Mouse (Mus musculus) lung, embryonic 14.5 days (tissue): ENCODE results near the gene Myo19. TPM values are rescaled to one million over a fixed set of nuclear protein-coding genes. Genes with fewer than 3 reads are reported as not detected.
"Not testable (repeated sequence)": the region's sequence is repeated elsewhere in the genome, so short reads cannot be mapped to it uniquely, and the experiment has no call there.

Source experiments
- ATAC-seq: fragments of 200-750 bp; cut with Nextera tagmentation; 2 replicates; pipeline ENCODE4 v1.8.0; 2017; ENCODE audit warnings: mild to moderate bottlenecking, moderate TSS enrichment, moderate library complexity; ENCODE audit not compliant: insufficient read depth
- DNase-seq: peaks from one replicate; pipeline ENCODE4 v3.0.0-alpha.2; 2015
- H3K27ac ChIP-seq: fragments of 300-500 bp; sonication (generic); 2 replicates; pipeline ENCODE4 v1.5.1; 2014; ENCODE audit warnings: low read depth, mild to moderate bottlenecking, moderate library complexity
- H3K27me3 ChIP-seq: fragments of 300-500 bp; sonication (generic); 2 replicates; pipeline ENCODE4 v1.6.1; 2014; ENCODE audit warnings: low read length, control low read depth; ENCODE audit not compliant: insufficient read depth
- H3K36me3 ChIP-seq: fragments of 300-500 bp; sonication (generic); 2 replicates; pipeline ENCODE4 v1.6.1; 2014; ENCODE audit warnings: control low read depth; ENCODE audit not compliant: insufficient read depth
- H3K4me1 ChIP-seq: fragments of 300-500 bp; sonication (generic); 2 replicates; pipeline ENCODE4 v1.6.1; 2014; ENCODE audit warnings: antibody characterized with exemption, control low read depth; ENCODE audit not compliant: insufficient read depth
- H3K4me2 ChIP-seq: fragments of 300-500 bp; sonication (generic); 2 replicates; pipeline ENCODE4 v1.6.1; 2014; ENCODE audit warnings: mild to moderate bottlenecking
- H3K4me3 ChIP-seq: fragments of 300-500 bp; sonication (generic); 2 replicates; pipeline ENCODE4 v1.5.1; 2014; ENCODE audit warnings: low read depth, low read length
- H3K9ac ChIP-seq: fragments of 300-500 bp; sonication (generic); 2 replicates; pipeline ENCODE4 v1.6.1; 2014
- H3K9me3 ChIP-seq: fragments of 300-500 bp; sonication (generic); 2 replicates; pipeline ENCODE4 v1.6.1; 2016; ENCODE audit warnings: low read depth, low read length, control low read depth
- CTCF ChIP-seq: IDR thresholded peaks from 2 replicates; pipeline ENCODE4 v1.5.1; 2016; ENCODE audit warnings: antibody characterized with exemption, low read depth
- WGBS: fragments of 180-500 bp; shearing (Covaris S2); extraction: QIAGEN DNeasy Blood & Tissue Kit; methylation state at CpG from one replicate; pipeline ENCODE4 v1.1.7; 2014; 5-methylcytosine and 5-hydroxymethylcytosine counted together
- polyA plus RNA-seq: library from polyadenylated mRNA; unstranded; fragments of >200 nt; fragmentation: Nextera tagmentation; extraction: Ambion mirVana; gene quantifications from 2 replicates; pipeline ENCODE4 v1.2.1, GENCODE M21; 2014

The Myo19 gene
- polyA plus RNA-seq, 1 experiment from 2014 or later: 12.6 TPM

DNA sequence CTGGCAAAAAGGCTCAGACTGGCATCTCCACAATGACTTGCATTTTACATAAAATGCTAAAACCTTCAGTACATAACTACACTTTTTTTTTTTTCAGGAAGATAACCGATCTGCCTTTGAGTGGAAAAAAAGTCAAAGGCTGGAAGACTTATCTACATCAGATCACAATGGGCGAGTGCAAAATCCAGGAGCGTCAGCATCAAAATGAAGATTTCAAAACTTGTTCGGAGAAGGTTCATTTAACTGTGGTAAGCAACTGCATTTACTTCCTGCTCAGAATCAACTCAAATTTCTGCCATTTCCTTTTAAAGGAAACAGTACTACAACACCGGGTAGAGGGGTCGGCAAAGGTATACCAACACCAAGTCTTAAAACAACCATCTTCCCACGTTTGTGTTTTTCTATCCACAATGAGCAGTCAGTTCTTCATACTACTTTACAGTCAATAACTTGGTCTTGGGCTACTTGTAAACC, 11.1 kb upstream of the Myo19 start:
- H3K9me3 ChIP-seq: no peaks in the 10 kb centered on the region
- peaks cover 18% of the 10 kb centered on the region for H3K36me3 ChIP-seq
- no peak for TF ChIP-seq CTCF
- H3K27me3 ChIP-seq: no peaks in the 10 kb centered on the region
- no peaks in the 10 kb centered on the region for H3K4me1 ChIP-seq
- peak overlapping the region; percentile 94 for H3K9ac ChIP-seq
- H3K4me2 ChIP-seq: peak overlapping the region; percentile 93
- DNase-seq (peak; percentile 17), ATAC-seq (no peak)
- peak overlapping the region; percentile 98 for H3K27ac ChIP-seq
- 5% methylated on average over 7 of the region's 7 CpGs for WGBS
- peak overlapping the region; percentile 92 for H3K4me3 ChIP-seq

DNA sequence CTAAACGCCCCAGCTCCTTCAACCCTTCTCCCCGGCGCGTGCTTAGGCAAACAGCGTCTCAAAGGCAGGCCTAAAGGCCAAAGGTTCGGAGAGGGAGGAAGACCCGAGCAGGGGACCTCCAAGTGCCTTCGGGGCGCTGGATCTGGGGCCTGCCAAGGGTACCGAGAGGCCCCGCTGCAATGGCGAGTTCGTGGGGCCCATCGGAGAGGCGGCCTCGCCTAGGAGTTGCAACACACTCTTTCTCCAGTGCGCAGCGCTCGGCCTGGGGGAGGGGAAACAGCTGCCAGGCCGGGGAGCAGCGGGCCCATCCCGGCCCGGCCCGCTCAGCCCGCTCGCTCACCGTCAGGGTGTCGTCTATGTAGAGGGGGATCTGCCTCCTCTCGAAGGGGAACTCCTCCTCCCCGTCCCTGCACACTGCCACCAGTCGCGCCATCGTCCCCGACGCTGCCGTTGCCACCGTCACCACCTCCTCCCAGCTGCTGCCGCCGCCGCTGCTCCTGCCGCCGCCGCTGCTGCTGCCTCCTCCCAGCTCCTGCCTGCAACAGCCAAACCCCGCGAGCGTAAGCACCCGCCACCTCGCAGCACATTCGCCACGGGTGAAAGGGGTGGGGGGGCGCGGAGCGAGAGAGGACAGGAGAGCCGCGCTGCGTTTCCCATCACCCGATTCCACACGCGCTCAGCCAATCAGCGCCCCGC, 10.3 kb upstream of the Myo19 start:
- Histone ChIP-seq H3K4me1 (no peaks in the 10 kb centered on the region), H3K27me3 (no peaks in the 10 kb centered on the region), H3K9me3 (no peaks in the 10 kb centered on the region), H3K4me3 (peak overlapping the region; percentile 92), H3K27ac (peak overlapping the region; percentile 98), H3K9ac (peak overlapping the region; percentile 94), H3K36me3 (peaks cover 11% of the 10 kb centered on the region), H3K4me2 (peak overlapping the region; percentile 93)
- WGBS: under 1% methylated on average over 60 of the region's 61 CpGs
- ATAC-seq: peak; percentile 83
- TF ChIP-seq CTCF: no peak
- peak; percentile 95 for DNase-seq

DNA sequence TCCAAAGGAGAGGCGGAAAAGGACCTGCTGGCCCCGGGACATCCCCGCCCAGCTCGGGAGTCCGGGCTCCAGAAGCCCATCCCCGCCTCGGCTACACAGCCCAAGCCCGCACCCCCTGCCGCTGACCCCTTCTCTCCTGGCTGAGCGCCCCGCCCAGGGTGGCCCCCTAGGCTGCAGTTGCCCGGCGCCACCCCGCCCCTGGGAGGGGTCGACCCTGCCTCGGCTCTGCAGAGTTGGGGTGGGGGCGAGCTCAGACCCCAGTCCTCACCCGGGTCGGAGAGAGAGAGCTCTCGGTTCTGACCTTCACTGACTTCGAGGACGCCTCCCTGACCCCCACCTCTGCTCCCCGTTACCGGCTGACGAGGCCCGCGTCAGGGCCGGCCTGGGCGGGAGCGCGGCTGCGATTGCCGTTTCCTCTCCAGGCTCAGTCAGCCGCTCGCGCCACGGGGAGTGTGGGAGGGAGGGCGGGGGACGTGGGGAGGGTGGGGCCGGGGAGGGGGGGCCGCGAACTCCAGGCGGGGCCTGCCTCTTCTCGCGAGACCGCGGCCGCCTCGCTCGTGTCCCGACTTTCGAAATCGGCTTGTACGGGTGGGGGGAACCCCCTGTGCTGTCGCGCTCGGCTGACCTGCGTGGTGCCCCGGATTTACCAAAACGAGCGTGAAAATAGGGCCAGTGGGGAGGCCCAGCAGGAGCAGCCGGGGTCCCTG, 9.5 kb upstream of the Myo19 start, which contains the start of gene Ggnbp2:
Gene Ggnbp2, minus strand, starts transcription at position 481 of the 707 bp plus-strand sequence.
- WGBS: 1% methylated on average over 46 of the region's 62 CpGs
- DNase-seq (peak; percentile 95), ATAC-seq (peak; percentile 90)

DNA sequence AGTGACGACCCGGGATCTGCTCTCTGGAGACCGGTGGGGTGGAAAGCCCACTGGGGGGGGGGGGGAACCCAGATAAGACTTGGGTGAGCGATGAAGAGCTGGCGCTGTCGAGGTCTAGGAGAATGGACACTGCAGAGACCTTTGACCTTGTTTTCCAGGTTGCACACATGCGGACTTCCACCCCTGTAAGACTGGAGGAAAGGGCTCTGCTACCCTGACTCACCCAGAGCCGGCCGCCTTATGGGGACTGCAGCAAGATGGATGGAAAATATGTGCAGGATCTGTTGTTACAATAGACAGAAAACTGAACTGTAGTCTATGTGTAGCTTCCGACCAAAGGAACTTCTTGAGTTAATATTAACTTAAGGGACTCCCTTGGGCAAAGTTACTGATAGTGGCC, 8.9 kb upstream of the Myo19 start:
- Histone ChIP-seq H3K9me3 (no peaks in the 10 kb centered on the region), H3K4me2 (peak overlapping the region; percentile 82), H3K36me3 (peaks cover 3% of the 10 kb centered on the region; the same call in 1 of the 2 replicates), H3K9ac (peak overlapping the region; percentile 93), H3K4me3 (peak overlapping the region; percentile 92), H3K27me3 (no peaks in the 10 kb centered on the region), H3K27ac (peak overlapping the region; percentile 98), H3K4me1 (no peaks in the 10 kb centered on the region)
- DNase-seq (peak; percentile 69), ATAC-seq (no peak; the same call in 1 of the 2 replicates)
- TF ChIP-seq CTCF: no peak
- under 1% methylated on average over 10 of the region's 10 CpGs for WGBS

More for the DNA sequence above, 9.5 kb upstream of the Myo19 start, which contains the start of gene Ggnbp2:
- Histone ChIP-seq H3K4me3 (peak within 1 kb of the TSS; percentile 92), H3K4me2 (peak within 1 kb of the TSS; percentile 93), H3K36me3 (peaks cover 7% of the 10 kb centered on the region), H3K27ac (peak within 1 kb of the TSS; percentile 98), H3K9ac (peak within 1 kb of the TSS; percentile 94), H3K27me3 (no peaks in the 10 kb centered on the region), H3K9me3 (no peaks in the 10 kb centered on the region), H3K4me1 (no peaks in the 10 kb centered on the region)
- no peak for TF ChIP-seq CTCF

DNA sequence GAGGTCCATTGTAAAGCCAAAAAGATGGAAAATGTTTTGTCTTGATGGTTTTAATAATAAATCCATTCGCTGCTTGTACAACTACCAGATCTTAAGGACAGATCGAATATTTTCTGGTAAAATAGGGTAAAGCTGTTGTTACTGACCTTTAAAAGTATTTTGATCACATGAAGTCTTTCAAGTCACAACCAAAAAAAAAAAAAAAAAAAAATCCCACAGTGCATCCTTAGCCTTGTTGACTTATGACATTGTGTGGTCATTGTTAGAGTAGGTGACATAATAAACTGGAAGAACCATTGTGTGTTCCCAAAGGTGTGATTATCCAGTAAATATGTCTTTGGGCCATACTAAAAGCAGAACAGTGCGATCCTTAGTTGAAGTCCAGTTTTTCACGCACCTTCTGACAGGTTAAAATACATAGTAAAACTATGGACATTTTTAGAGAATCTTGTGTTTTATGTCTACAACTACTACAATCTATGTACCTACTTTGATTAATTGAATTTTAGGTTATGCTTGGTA, 8.3 kb upstream of the Myo19 start:
- no peaks in the 10 kb centered on the region for H3K9me3 ChIP-seq
- 72% methylated on average over 4 of the region's 4 CpGs for WGBS
- H3K9ac ChIP-seq: peak overlapping the region; percentile 93
- H3K27me3 ChIP-seq: no peaks in the 10 kb centered on the region
- TF ChIP-seq CTCF: no peak
- H3K4me2 ChIP-seq: peak overlapping the region; percentile 82
- peak overlapping the region; percentile 98 for H3K27ac ChIP-seq
- ATAC-seq (no peak), DNase-seq (no peak)
- H3K4me3 ChIP-seq: peak overlapping the region; percentile 92
- H3K36me3 ChIP-seq: peaks cover 6% of the 10 kb centered on the region; the same call in 1 of the 2 replicates
- H3K4me1 ChIP-seq: no peaks in the 10 kb centered on the region

DNA sequence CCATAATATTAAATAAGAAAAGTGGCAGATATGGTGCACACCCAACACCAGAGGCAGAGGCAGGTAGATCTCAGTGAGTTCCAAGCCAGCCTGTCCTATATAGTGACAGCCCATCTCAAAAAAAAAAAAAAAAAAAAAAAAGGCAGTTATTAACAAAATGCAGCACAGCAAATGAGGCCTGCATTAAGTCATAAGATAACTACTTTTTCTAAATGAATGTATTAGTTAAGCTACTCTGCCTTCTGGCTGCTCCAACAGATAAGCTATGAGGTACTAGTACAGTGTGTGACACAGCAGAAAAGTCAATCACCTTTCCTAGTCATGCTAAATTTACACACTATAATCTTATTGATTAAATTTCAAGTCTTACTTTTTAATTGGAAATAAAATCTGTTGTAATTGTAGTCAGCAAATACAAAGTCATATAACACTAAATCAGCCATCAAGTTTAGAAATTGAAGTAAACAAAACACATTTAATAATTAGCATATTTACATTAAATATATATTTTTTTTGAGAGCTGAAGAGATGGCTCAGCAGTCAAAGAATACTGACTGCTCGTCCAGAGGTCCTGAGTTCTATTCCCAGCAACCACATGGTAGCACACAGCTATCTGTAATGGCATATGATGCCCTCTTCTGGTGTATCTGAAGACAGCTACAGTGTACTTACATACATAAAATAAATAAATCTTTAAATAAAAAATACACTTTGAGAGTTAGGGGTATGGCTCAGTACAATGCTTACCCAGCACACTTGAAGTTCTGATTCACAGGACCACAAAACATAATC, 6.7 kb upstream of the Myo19 start:
- H3K4me1 ChIP-seq: no peaks in the 10 kb centered on the region
- H3K27me3 ChIP-seq: no peaks in the 10 kb centered on the region
- H3K9me3 ChIP-seq: no peaks in the 10 kb centered on the region
- 71% methylated on average over 1 of the region's 1 CpGs for WGBS
- no peak overlapping the region for H3K4me3 ChIP-seq
- 0 out of 2 replicates have a peak, but pooled peaks cover 8% of the 10 kb centered on the region for H3K36me3 ChIP-seq
- peak overlapping the region; percentile 18; the same call in 1 of the 2 replicates for H3K4me2 ChIP-seq
- no peak overlapping the region for H3K27ac ChIP-seq
- DNase-seq (no peak), ATAC-seq (no peak)
- no peak overlapping the region for H3K9ac ChIP-seq
- no peak for TF ChIP-seq CTCF

DNA sequence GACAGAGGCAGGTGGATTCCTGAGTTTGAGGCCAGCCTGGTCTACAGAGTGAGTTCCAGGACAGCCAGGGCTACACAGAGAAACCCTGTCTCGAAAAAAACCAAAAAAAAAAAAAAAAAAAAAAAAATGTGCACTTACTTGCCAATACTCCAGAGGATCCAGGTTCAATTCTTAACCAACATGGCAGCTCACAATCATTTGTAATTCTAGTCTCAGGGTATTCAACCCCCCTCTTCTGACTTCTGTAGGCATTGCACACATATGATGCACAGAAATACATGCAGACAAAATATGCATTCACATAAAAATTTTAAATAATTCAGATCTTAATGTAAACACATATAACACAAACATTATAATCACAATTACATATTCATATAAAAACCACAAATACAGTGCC, 3.9 kb upstream of the Myo19 start:
- WGBS: no CpG with 5 or more reads among the region's 1 CpGs
- not testable (repeated sequence) for H3K9me3 ChIP-seq, H3K36me3 ChIP-seq, H3K4me3 ChIP-seq, DNase-seq, H3K9ac ChIP-seq, H3K4me2 ChIP-seq, H3K4me1 ChIP-seq, H3K27ac ChIP-seq, ATAC-seq, H3K27me3 ChIP-seq
